Mouse (Mus musculus) hindbrain, postnatal 0 days (tissue): ENCODE measurements around the gene Gtf2h3. TPM values are rescaled to one million over a fixed set of nuclear protein-coding genes. Genes with fewer than 3 reads are reported as not detected.

Experiments used
- ATAC-seq: fragments of 200-750 bp; cut with Nextera tagmentation; 2 replicates; pipeline ENCODE4 v1.8.0; 2017; ENCODE audit warnings: mild to moderate bottlenecking, moderate TSS enrichment, moderate library complexity
- DNase-seq: peaks from one replicate; pipeline ENCODE4 v3.0.0-alpha.2; 2015; ENCODE audit warnings: low spot score
- H3K27ac ChIP-seq: fragments of 300-500 bp; sonication (generic); 2 replicates; pipeline ENCODE4 v1.5.1; 2014; ENCODE audit warnings: mild to moderate bottlenecking
- H3K27me3 ChIP-seq: fragments of 300-500 bp; sonication (generic); 2 replicates; pipeline ENCODE4 v1.6.1; 2014; ENCODE audit warnings: low read length, mixed read lengths; ENCODE audit not compliant: insufficient read depth
- H3K36me3 ChIP-seq: fragments of 300-500 bp; sonication (generic); 2 replicates; pipeline ENCODE4 v1.6.1; 2014; ENCODE audit warnings: low read length, mixed read lengths; ENCODE audit not compliant: insufficient read depth
- H3K4me1 ChIP-seq: fragments of 300-500 bp; sonication (generic); 2 replicates; pipeline ENCODE4 v1.6.1; 2014; ENCODE audit warnings: antibody characterized with exemption, low read length, mixed read lengths; ENCODE audit not compliant: insufficient read depth
- H3K4me2 ChIP-seq: fragments of 300-500 bp; sonication (generic); 2 replicates; pipeline ENCODE4 v1.6.1; 2014; ENCODE audit warnings: low read depth, mild to moderate bottlenecking, low read length, moderate library complexity, mixed read lengths
- H3K4me3 ChIP-seq: fragments of 300-500 bp; sonication (generic); 2 replicates; pipeline ENCODE4 v1.5.1; 2014; ENCODE audit warnings: low read length
- H3K9ac ChIP-seq: fragments of 300-500 bp; sonication (generic); replicated peaks from 2 replicates; pipeline ENCODE4 v1.6.1; 2014; ENCODE audit warnings: mild to moderate bottlenecking, low read length, moderate library complexity, mixed read lengths
- H3K9me3 ChIP-seq: fragments of 300-500 bp; sonication (generic); 2 replicates; pipeline ENCODE4 v1.6.1; 2016; ENCODE audit warnings: low read length, mixed read lengths
- CTCF ChIP-seq: IDR thresholded peaks from 2 replicates; pipeline ENCODE4 v1.5.1; 2016; ENCODE audit warnings: antibody characterized with exemption, control low read depth, low read depth
- WGBS: fragments of 180-500 bp; shearing (Covaris S2); extraction: QIAGEN DNeasy Blood & Tissue Kit; methylation state at CpG from one replicate; pipeline ENCODE4 v1.1.7; 2014; 5-methylcytosine and 5-hydroxymethylcytosine counted together
- polyA plus RNA-seq: library from polyadenylated mRNA; unstranded; fragments of >200 nt; fragmentation: Nextera tagmentation; extraction: Ambion mirVana; gene quantifications from 2 replicates; pipeline ENCODE4 v1.2.1, GENCODE M21; 2015
- total RNA-seq: library from RNA; depleted of rRNA; stranded (reverse); fragments of >200 nt; gene quantifications from 2 replicates; pipeline ENCODE4 v1.2.3, GENCODE M21; 2014; rRNA removed

The Gtf2h3 gene
- total RNA-seq, result 26.7 and 33.4 TPM in 2 replicates
- 27.5 and 32.1 TPM in 2 replicates for polyA plus RNA-seq

GRCm38 (mm10) chr5:124578633-124579317 lies at the start of gene Gtf2h3, which contains the start of gene Eif2b1:
Gene Gtf2h3, plus strand, starts transcription at chr5:124579140.
Gene Eif2b1, minus strand, starts transcription at chr5:124579131.
- peak within 1 kb of the TSS; percentile 82 for H3K4me3 ChIP-seq
- H3K4me2 ChIP-seq, result peak within 1 kb of the TSS; percentile 81
- ATAC-seq (peak; percentile 95), DNase-seq (peak; percentile 98)
- TF ChIP-seq CTCF, result no peak
- peak within 1 kb of the TSS; percentile 69 for H3K27ac ChIP-seq
- H3K9ac ChIP-seq, result peak within 1 kb of the TSS; percentile 79
- H3K4me1 ChIP-seq, result peaks cover 16% of the 10 kb centered on the region; the same call in 1 of the 2 replicates
- WGBS, result under 1% methylated on average over 51 of the region's 51 CpGs
- H3K9me3 ChIP-seq, result no peaks in the 10 kb centered on the region
- peaks cover 28% of the 10 kb centered on the region for H3K36me3 ChIP-seq
- H3K27me3 ChIP-seq, result no peaks in the 10 kb centered on the region

DNA sequence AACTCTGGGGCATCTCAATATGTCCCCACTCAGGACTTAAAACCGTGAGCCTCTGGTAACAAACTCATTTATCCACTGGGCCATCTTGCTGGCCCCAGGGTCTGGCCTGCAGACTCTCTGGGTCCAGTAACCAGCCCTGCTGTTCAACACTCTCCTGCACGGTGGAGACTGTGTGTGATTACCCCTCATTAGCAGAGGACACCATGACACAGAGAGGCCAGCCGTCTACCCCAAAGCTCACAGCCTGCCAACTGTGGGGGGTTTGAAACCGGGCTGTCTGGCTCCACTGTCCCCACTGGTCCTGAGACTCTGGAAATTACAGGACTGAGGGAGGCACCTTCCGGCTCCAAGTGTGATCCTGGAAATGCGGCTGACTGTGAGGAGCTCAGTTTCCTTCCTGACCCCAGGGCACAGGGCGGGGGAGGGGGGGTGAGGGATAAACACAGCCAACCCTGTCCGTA lies 49.7 kb upstream of the Gtf2h3 start:
- H3K9ac ChIP-seq, result no peak overlapping the region
- 0 out of 2 replicates have a peak overlapping the region, but pooled peaks have one; percentile 2 for H3K4me3 ChIP-seq
- no peaks in the 10 kb centered on the region for H3K27me3 ChIP-seq
- no peak for DNase-seq
- H3K4me2 ChIP-seq, result peak overlapping the region; percentile 70
- TF ChIP-seq CTCF, result no peak
- ATAC-seq, result no peak
- H3K27ac ChIP-seq, result peak overlapping the region; percentile 46; the same call in 1 of the 2 replicates
- peaks cover 4% of the 10 kb centered on the region for H3K4me1 ChIP-seq
- no peaks in the 10 kb centered on the region for H3K9me3 ChIP-seq
- H3K36me3 ChIP-seq, result no peaks in the 10 kb centered on the region
- 31% methylated on average over 8 of the region's 8 CpGs for WGBS

DNA sequence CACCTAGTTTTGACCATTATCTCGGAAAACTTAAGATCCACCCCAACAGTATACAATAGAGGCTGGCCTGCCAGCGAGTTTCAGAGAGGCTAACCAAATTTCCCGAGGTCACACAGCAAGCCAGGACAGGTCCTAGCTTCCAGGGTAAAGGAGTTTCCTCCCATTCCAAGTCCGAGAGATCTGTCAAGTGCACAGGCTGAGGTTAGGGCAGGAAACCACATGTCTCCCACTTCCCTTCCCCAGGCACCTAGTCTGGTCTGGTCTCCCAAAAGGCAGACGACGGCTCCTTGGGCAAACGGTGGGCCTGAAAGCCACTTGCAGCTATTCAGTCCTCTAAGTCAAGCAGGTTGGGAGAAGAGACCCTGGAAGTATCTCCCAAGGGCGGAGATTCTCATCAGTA lies 49.2 kb upstream of the Gtf2h3 start:
- DNase-seq (no peak), ATAC-seq (no peak)
- H3K27ac ChIP-seq, result peak overlapping the region; percentile 46; the same call in 1 of the 2 replicates
- WGBS, result 65% methylated on average over 8 of the region's 8 CpGs
- H3K4me2 ChIP-seq, result peak overlapping the region; percentile 70
- no peak overlapping the region for H3K9ac ChIP-seq
- peak overlapping the region; percentile 68 for H3K4me3 ChIP-seq
- no peaks in the 10 kb centered on the region for H3K27me3 ChIP-seq
- no peak for TF ChIP-seq CTCF
- no peaks in the 10 kb centered on the region for H3K9me3 ChIP-seq
- peaks cover 4% of the 10 kb centered on the region for H3K4me1 ChIP-seq
- no peaks in the 10 kb centered on the region for H3K36me3 ChIP-seq

GRCm38 (mm10) chr5:124530655-124531582 lies 48.0 kb upstream of the Gtf2h3 start, which contains the start of gene Rilpl1:
Gene Rilpl1, minus strand, starts transcription at chr5:124531391.
- WGBS, result under 1% methylated on average over 72 of the region's 96 CpGs
- Histone ChIP-seq H3K9me3 (no peaks in the 10 kb centered on the region), H3K4me2 (peak within 1 kb of the TSS; percentile 70), H3K9ac (peak within 1 kb of the TSS; percentile 57), H3K27ac (peak within 1 kb of the TSS; percentile 85), H3K27me3 (no peaks in the 10 kb centered on the region), H3K36me3 (no peaks in the 10 kb centered on the region), H3K4me3 (peak within 1 kb of the TSS; percentile 68), H3K4me1 (peaks cover 4% of the 10 kb centered on the region)
- DNase-seq (peak; percentile 91), ATAC-seq (peak; percentile 94)
- peak; percentile 23; the same call in 1 of the 2 replicates for TF ChIP-seq CTCF

GRCm38 (mm10) chr5:124531583-124531930 lies 47.4 kb upstream of the Gtf2h3 start:
- no peaks in the 10 kb centered on the region for H3K36me3 ChIP-seq
- peak overlapping the region; percentile 57 for H3K9ac ChIP-seq
- TF ChIP-seq CTCF, result no peak
- peaks cover 4% of the 10 kb centered on the region for H3K4me1 ChIP-seq
- H3K4me3 ChIP-seq, result peak overlapping the region; percentile 68
- H3K27ac ChIP-seq, result peak overlapping the region; percentile 85
- H3K9me3 ChIP-seq, result no peaks in the 10 kb centered on the region
- WGBS, result 10% methylated on average over 14 of the region's 14 CpGs
- no peaks in the 10 kb centered on the region for H3K27me3 ChIP-seq
- ATAC-seq, result no peak
- peak overlapping the region; percentile 70 for H3K4me2 ChIP-seq
- no peak for DNase-seq

DNA sequence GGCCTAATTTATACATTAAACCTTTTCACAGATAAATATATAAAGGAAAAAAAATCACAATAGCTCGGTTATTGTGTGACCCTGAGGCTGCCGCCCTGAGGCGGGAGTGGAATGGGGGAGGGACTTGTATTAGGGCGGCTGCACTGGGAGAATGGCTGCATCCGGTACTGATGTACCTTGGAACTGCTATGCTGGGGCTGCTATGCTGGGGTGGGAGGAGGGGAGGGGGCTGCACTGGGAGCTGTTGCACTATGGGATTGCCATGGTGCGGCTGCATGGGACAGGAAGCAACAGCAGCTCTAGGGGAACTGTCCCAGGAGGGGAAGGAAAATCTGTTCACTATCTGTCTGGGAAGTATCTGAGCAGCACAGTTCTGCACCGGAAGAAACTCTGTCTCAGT lies 46.5 kb upstream of the Gtf2h3 start:
- Histone ChIP-seq H3K4me1 (peaks cover 4% of the 10 kb centered on the region), H3K27me3 (no peaks in the 10 kb centered on the region), H3K4me2 (no peak overlapping the region), H3K9me3 (no peaks in the 10 kb centered on the region), H3K9ac (no peak overlapping the region), H3K4me3 (no peak overlapping the region), H3K36me3 (no peaks in the 10 kb centered on the region), H3K27ac (no peak overlapping the region)
- WGBS, result 43% methylated on average over 7 of the region's 7 CpGs
- DNase-seq (no peak), ATAC-seq (no peak)
- TF ChIP-seq CTCF, result no peak
